Mouse (Mus musculus) ovary, adult 18-20 months (tissue): Measurements from ENCODE around the gene Dad1.
"Not testable (repeated sequence)": the region's sequence is repeated elsewhere in the genome, so short reads cannot be mapped to it uniquely, and the experiment has no call there.

Source experiments
- DNase-seq: peaks from one replicate; pipeline ENCODE4 v3.0.0; 2022; ENCODE audit warnings: low spot score, mixed read lengths

Gene Dad1

GRCm38 (mm10) chr14:54246232-54246631, 7.7 kb downstream of the Dad1 start:
- DNase-seq: no peak

GRCm38 (mm10) chr14:54244183-54244582, 9.7 kb downstream of the Dad1 start:
- DNase-seq: no peak

- no peak for DNase-seq
Observed at GRCm38 (mm10) chr14:54240542-54240941, 13.4 kb downstream of the Dad1 start.

GRCm38 (mm10) chr14:54239002-54239736, 14.7 kb downstream of the Dad1 start:
- DNase-seq: peak; percentile 68

- no peak for DNase-seq
Observed at GRCm38 (mm10) chr14:54236881-54237280, 17.0 kb downstream of the Dad1 start.

GRCm38 (mm10) chr14:54235825-54236540, 17.9 kb downstream of the Dad1 start:
- peak; percentile 69 for DNase-seq

- no peak for DNase-seq
Observed at GRCm38 (mm10) chr14:54234231-54235040, 19.5 kb downstream of the Dad1 start.

GRCm38 (mm10) chr14:54233559-54234143, 20.3 kb downstream of the Dad1 start:
- DNase-seq: no peak

GRCm38 (mm10) chr14:54232811-54233558, 20.9 kb downstream of the Dad1 start:
- DNase-seq: no peak

- no peak for DNase-seq
Observed at GRCm38 (mm10) chr14:54232143-54232542, 21.8 kb downstream of the Dad1 start.

GRCm38 (mm10) chr14:54231176-54231956, 22.5 kb downstream of the Dad1 start:
- DNase-seq: no peak

GRCm38 (mm10) chr14:54230638-54231150, 23.2 kb downstream of the Dad1 start:
- no peak for DNase-seq

GRCm38 (mm10) chr14:54229849-54230248, 24.1 kb downstream of the Dad1 start:
- not testable (repeated sequence) for DNase-seq

GRCm38 (mm10) chr14:54228933-54229713, 24.8 kb downstream of the Dad1 start:
- no peak for DNase-seq

GRCm38 (mm10) chr14:54228501-54228900, 25.4 kb downstream of the Dad1 start:
- no peak for DNase-seq

GRCm38 (mm10) chr14:54227911-54228451, 25.9 kb downstream of the Dad1 start:
- DNase-seq: no peak

GRCm38 (mm10) chr14:54226911-54227811, 26.7 kb downstream of the Dad1 start:
- DNase-seq: peak; percentile 51

GRCm38 (mm10) chr14:54225725-54226124, 28.2 kb downstream of the Dad1 start:
- DNase-seq: no peak
